Mouse (Mus musculus) adrenal gland, adult 2 months (tissue): ENCODE results near the gene RPS10-NUDT3. TPM values are rescaled to one million over a fixed set of nuclear protein-coding genes. Genes with fewer than 3 reads are reported as not detected.

ENCODE experiments used
- DNase-seq: peaks from one replicate; pipeline ENCODE4 v3.0.0; 2021
- polyA plus RNA-seq: library from polyadenylated mRNA; depleted of rRNA; stranded (reverse); fragments of >200 nt; gene quantifications from 2 replicates; pipeline ENCODE4 v1.2.3, GENCODE M21; 2012
- total RNA-seq, 2 experiments: library from RNA; stranded (reverse); gene quantifications; 2 replicates each; pipeline ENCODE4 v1.2.3; 2021

RPS10-NUDT3 gene
- total and polyA plus RNA-seq, 3 experiments, result not detected

GRCm38 (mm10) chr17:27610679-27611518 is 24.1 kb downstream of the RPS10-NUDT3 start:
- no peak for DNase-seq

GRCm38 (mm10) chr17:27609576-27609975 is 25.4 kb downstream of the RPS10-NUDT3 start:
- DNase-seq, result no peak

DNA sequence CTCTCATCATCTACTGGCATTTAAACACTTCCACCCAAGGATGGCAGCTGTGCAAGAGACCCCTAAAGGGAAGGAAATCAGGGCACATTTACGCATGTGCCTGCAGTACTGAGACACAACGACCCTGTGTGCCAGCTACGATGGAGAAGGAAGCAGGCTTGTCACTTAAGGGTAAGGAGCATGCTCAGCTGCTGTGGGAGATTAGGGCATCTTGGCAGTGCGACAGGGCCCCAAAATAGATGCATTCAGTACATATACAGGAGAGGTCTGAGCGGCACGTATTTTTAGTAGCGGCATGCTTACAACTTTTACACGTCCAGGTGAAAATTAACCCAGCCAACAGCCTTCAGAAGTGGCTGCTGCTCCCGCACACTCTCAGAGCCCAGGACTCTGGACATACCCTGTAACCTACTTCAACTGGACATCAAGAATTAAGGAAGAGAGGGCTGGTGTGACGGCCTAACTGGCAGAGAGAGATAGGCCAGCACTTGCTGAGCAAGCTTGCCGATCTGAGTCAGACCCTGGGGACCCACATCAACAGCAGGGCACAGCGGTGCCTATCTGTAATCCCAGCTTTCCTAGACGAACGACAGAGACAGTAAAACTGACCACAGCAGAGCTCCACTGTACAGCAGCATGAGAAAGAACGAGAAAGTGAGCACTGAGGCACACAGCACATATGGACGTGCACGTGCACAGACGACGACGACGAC is 31.3 kb downstream of the RPS10-NUDT3 start:
- DNase-seq, result no peak

GRCm38 (mm10) chr17:27603036-27603435 is 32.0 kb downstream of the RPS10-NUDT3 start:
- no peak for DNase-seq

DNA sequence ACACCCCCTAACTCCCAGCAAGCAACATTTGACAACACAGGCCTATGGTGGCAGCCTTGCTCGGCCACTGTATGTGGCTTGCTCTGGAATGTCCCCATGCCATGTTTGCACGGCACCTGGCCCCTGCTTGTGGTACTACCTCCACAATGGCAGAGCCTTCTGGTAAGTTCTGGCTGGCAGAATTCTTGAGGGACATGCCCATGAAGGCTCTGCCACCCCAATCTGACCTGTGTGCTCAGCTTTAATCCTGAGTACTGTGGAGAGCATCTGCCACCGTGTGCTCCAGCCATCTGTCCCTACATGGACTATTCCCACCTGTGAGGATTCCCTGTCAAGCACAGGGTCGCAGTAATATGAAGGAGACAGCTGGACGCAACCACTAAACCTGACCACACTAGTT is 34.2 kb downstream of the RPS10-NUDT3 start:
- DNase-seq, result no peak

DNA sequence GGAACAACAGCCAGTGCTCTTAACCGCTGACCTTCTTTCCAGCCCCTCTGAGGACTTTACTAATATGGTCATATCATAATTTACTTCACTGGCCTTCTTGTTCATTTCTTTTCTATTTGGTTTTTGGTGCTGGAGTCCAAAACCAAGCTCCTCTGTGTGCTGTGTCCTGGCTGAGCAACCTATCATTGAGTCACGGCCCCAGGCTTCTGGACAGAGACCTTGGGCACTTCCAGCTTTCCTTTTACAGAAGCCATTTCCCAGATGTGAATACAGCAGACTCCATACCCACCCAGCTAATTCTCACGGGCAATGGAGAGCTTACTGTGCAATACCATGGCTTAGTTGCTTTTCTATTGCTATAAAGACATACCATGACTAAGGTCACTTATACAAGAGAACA is 34.7 kb downstream of the RPS10-NUDT3 start:
- peak; percentile 55 for DNase-seq

DNA sequence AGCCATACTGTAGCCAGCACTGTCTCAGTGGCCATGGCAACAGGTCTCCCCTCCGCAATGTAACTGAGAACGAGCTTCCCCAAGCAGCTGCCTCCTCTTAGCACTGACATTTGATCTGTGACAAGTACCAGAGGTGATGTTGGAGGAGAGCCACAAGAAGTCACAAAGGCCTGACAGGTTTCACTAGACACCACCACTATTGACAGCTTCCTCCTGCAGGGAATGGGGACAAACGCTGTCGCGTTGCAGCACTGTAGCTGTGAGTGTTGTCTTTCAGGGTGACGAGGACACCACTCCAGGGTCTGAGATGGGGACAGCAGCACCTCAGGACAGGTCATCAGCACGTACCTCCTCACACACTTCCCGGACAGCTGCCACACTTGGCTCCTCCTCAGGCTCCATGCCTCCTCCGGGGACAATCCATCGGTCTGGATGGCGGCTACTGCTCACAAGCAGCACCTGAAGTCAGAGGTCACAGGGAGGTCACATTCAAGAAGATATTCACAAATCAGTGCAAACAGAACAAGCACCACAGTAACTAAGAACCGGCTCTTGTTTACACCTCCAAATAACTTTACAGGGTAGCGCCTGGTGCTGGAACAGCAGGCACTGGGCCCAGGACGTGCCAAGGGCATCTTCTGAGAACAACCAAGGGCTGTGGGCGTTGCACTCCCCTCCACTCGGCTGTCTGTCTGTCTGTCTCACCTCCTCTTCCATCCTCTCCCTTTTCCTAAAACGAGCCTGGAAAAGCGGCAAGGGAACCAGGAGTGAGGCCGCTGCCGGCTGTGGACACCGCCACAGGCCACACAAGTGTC is 38.4 kb downstream of the RPS10-NUDT3 start:
- DNase-seq, result no peak

GRCm38 (mm10) chr17:27595659-27596375 is 39.2 kb downstream of the RPS10-NUDT3 start:
- DNase-seq, result no peak

- no peak for DNase-seq
Measured at GRCm38 (mm10) chr17:27592565-27592910, 42.5 kb downstream of the RPS10-NUDT3 start.

DNA sequence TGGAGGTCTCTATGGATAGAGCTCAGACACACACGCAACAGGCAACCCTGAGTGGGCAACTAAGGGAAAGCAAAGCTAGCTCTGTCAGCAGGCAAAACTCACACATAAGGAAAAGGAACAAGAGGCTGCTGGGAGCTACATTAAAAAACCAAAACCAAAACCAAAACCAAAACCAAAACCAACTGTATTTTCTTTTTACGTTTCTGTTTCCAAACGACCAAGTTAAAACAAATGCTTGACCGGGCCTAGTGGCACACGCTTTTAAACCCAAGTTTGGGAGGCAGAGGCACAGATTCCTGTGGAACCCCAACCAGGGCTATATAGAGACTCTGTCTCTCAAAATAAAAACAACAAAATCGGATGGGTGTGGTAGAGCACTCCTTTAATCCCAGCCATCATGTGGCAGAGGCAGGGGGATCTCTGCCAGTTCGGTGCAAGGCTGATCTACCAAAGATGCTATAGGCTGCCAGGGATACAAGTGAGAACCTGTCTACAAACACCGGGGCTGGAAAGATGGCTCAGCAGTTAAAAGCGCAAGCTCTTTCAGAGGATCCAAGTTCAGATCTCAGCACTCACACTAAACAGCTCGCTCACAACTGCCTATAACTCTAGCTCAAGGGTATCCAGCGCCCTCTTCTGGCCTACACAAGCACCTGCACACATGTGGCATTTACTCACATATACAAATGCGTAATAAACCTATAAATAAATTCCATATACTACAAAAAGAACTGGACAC is 43.0 kb downstream of the RPS10-NUDT3 start:
- no peak for DNase-seq

- no peak for DNase-seq
Measured at GRCm38 (mm10) chr17:27588231-27588630, 46.8 kb downstream of the RPS10-NUDT3 start.

- DNase-seq, result no peak
Measured at GRCm38 (mm10) chr17:27587252-27587651, 47.8 kb downstream of the RPS10-NUDT3 start.

DNA sequence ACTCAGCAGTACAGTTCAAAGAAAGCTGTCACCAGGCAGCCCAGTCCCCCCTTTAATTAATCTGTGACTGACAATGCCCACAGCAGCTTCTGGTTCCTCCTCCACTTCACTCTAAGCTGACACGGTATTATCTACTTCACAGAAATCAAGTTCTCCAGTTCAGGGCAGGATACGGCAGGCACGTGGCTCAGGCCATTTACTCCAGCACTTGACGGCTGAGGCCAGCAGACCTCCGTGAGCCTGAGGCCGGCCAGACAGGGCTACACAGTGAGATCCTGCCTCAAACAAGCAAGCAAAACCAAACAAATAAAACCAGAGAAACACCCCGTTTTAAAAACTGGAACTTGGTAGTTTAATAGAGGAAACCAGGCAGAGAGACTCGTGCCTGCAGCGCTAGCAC is 48.4 kb downstream of the RPS10-NUDT3 start:
- DNase-seq, result no peak

DNA sequence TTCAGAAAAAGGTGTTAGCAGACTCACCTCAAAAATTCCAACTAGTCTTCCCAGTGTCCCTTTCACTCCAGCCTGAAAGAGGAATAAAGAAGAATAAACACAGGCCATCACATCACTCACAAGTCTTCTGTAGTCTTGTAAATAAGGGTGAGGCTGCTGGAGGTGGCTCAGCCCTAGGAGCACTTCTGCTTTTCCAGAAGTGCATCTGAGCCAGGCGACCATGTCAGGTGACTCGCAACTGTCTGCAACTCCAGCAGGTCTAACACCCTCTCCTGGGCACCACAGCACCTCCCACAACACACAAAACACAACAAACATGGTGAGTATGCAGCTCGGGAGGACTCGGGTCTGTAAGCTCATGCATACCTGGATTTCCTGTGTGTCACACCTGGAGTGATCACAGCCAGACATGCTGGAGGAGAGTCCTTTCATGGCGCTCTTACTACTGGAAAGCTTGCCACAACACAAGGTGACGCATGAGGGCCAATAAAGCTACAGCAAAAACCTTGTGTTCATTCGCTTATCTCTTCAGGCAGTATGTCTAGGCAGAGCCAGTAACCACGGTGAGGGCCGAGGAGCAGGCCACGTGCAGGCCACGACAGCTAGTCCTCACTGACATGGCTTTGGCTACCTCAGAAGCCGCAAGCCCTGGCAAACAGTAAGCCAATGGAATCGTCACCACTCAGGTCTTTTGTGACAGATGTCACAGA is 51.7 kb downstream of the RPS10-NUDT3 start:
- no peak for DNase-seq

DNA sequence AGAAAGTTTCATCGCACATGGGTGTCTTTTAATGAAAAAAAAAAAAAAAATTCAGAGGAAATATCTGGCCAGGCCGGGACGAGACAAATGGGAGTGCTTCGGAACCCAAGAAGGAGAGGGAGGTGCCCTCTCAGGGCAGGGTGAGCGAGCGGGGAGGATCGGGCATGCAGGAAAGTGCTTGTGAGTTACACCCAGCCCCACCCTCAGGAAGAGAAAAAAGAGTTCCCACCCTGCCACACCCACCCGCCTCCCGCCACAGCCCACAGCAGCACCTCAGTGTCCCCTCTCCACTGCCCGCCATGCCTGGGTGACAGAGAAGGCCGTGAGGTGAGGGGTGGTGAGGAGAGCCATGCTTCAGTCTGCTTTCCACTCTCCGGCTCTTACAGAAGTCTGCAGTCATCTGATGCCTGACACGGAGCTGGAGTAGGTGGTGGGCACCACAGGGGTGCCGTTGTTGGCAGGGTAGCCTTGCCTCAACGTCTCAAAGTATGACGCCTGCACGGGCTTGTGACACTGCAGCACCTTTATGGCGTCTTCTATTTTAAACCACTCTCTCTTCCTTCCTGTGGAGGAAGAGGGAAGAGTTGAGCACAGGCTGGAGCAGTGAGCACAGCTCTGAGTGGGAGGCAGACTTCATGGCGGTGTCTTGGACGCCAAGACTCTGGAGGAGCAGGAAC is 54.5 kb downstream of the RPS10-NUDT3 start:
- no peak for DNase-seq

GRCm38 (mm10) chr17:27579816-27580215 is 55.2 kb downstream of the RPS10-NUDT3 start:
- no peak for DNase-seq

DNA sequence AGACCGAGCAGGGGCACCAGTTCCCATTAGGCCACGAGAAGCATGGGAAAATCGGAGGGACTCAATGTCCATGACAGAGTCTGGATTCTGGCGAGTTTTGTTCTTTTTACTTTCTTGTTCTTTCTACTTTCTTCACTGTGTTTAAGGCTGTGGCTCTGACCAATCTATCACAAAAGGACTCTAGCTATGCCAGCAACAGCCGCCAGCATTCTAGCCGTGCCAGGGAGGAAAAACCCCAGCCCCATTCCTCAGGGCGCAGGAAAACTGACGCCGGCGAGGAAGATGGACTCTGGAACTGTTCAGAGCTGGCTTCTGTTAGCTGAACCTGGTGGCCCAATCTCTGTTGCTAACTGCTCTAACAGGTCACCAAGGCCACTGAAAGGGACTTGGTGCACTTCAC is 56.5 kb downstream of the RPS10-NUDT3 start:
- DNase-seq, result no peak

GRCm38 (mm10) chr17:27577468-27577867 is 57.6 kb downstream of the RPS10-NUDT3 start:
- no peak for DNase-seq

DNA sequence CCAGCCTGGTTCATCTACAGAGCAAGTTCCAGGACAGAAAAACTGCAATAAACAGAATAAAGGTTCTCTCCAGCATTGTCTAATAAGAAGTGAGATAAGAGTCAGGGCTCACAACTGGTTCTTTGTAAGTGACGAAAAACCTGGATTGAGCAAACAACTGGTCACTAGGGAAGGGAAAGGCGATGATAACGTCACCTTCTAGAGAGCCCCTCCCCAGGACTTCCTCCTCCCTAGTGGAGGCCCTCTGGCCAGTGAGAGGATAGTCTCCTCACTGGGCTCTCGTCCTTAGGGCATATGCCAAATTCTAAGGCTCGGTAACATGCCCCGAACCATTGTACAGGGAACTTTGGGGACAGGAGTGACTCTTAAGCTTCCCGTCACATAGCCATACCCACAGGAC is 59.0 kb downstream of the RPS10-NUDT3 start:
- DNase-seq, result no peak
